Mouse (Mus musculus): Measurements from ENCODE around the gene Bsdc1. TPM values are rescaled to one million over a fixed set of nuclear protein-coding genes. Genes with fewer than 3 reads are reported as not detected.
"Not testable (repeated sequence)": the region's sequence is repeated elsewhere in the genome, so short reads cannot be mapped to it uniquely, and the experiment has no call there.

Bsdc1 gene
- total and polyA plus RNA-seq, 3 experiments = 14.1 to 19.2 TPM; not detected in 1

DNA sequence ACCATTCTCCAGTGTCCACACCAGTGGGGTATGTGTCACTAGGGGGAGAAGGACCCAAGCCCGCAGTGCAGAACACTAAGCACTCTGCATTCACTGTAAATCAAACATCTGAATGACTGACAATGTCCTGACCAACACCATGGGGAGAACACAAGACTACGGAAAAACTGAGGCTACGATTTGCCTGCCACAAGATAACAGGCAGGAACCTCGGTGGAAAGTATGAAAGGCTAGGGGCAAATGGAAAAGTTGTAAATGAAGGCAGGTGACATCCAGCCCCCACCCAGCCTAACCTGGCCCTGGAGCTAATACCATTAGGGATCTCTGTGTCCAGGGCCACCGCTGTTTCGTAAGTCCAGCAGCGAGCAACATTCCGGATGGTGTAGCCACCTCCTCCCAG, 57.1 kb downstream of the Bsdc1 start:
- Histone ChIP-seq H3K4me3 (ENCODE audit: control insufficient read depth in 1 of 2, insufficient read depth in 1 of 2, low read depth in 2 of 2, low read length in 2 of 2) (no peak overlapping the region), H3K36me3 (ENCODE audit: control insufficient read depth in 1 of 2, insufficient read depth in 2 of 2, low read length in 2 of 2) (peaks cover 0 to 14% of the 10 kb centered on the region in 2 experiments; a peak in 2 of 4 replicates), H3K9ac (ENCODE audit: control insufficient read depth, low read depth, low read length, poor library complexity, severe bottlenecking) (no peak overlapping the region), H3K27ac (ENCODE audit: control insufficient read depth, low read depth, low read length) (no peak overlapping the region), H3K9me3 (replicated peaks; ENCODE audit: insufficient read depth, low read length) (no peaks in the 10 kb centered on the region), H3K4me1 (ENCODE audit: control insufficient read depth in 1 of 2, insufficient read depth in 2 of 2, low read length in 2 of 2) (no peaks in the 10 kb centered on the region), H3K79me2 (ENCODE audit: control insufficient read depth, insufficient read depth, low read length, poor library complexity) (no peaks in the 10 kb centered on the region; the same call in 1 of the 2 replicates), H3K27me3 (ENCODE audit: control insufficient read depth in 1 of 2, insufficient read depth in 2 of 2, low read length in 2 of 2) (no peaks in the 10 kb centered on the region)
- no peak for TF ChIP-seq RCOR1 (IDR thresholded peaks at IDR 0.05; ENCODE audit: low read depth, low read length)
- TF ChIP-seq TAL1 (IDR thresholded peaks at IDR 0.05; ENCODE audit: low read length) = no peak
- TF ChIP-seq MAFK (IDR thresholded peaks at IDR 0.05; ENCODE audit: borderline replicate concordance, low read depth, low read length) = no peak
- TF ChIP-seq SIN3A (IDR thresholded peaks at IDR 0.05; ENCODE audit: low read length) = no peak
- no peak for TF ChIP-seq CHD1 (IDR thresholded peaks at IDR 0.05; ENCODE audit: low read depth, low read length)
- TF ChIP-seq ZKSCAN1 (IDR thresholded peaks at IDR 0.05; ENCODE audit: low read depth, low read length) = no peak
- TF ChIP-seq MEF2A (IDR thresholded peaks at IDR 0.05; ENCODE audit: extremely low read depth, insufficient replicate concordance, low read depth, low read length, poor library complexity, severe bottlenecking) = no peak
- no peak for TF ChIP-seq CHD2 (IDR thresholded peaks at IDR 0.05; ENCODE audit: low read length)
- no peak for TF ChIP-seq BHLHE40 (IDR thresholded peaks at IDR 0.05; ENCODE audit: borderline replicate concordance, low read depth, low read length)
- TF ChIP-seq POLR2AphosphoS5 (IDR thresholded peaks at IDR 0.05; ENCODE audit: borderline replicate concordance, low read depth, low read length) = no peak
- DNase-seq (ENCODE audit: low read depth, low spot score) = no peak

- TF ChIP-seq MEF2A (IDR thresholded peaks at IDR 0.05; ENCODE audit: extremely low read depth, insufficient replicate concordance, low read depth, low read length, poor library complexity, severe bottlenecking) (no peak), ZNF384 (IDR thresholded peaks at IDR 0.05; ENCODE audit: low read depth, low read length) (no peak), CHD1 (IDR thresholded peaks at IDR 0.05; ENCODE audit: low read depth, low read length) (no peak)
- Histone ChIP-seq H3K4me3 (ENCODE audit: control insufficient read depth in 1 of 2, insufficient read depth in 1 of 2, low read depth in 2 of 2, low read length in 2 of 2) (no peak overlapping the region), H3K9ac (ENCODE audit: control insufficient read depth, low read depth, low read length, poor library complexity, severe bottlenecking) (no peak overlapping the region), H3K4me1 (ENCODE audit: control insufficient read depth in 1 of 2, insufficient read depth in 2 of 2, low read length in 2 of 2) (no peaks in the 10 kb centered on the region), H3K36me3 (ENCODE audit: control insufficient read depth in 1 of 2, insufficient read depth in 2 of 2, low read length in 2 of 2) (peaks cover 0 to 22% of the 10 kb centered on the region in 2 experiments; a peak in 2 of 4 replicates), H3K27ac (ENCODE audit: control insufficient read depth, low read depth, low read length) (no peak overlapping the region), H3K9me3 (replicated peaks; ENCODE audit: insufficient read depth, low read length) (no peaks in the 10 kb centered on the region), H3K79me2 (ENCODE audit: control insufficient read depth, insufficient read depth, low read length, poor library complexity) (no peaks in the 10 kb centered on the region), H3K27me3 (ENCODE audit: control insufficient read depth in 1 of 2, insufficient read depth in 2 of 2, low read length in 2 of 2) (no peaks in the 10 kb centered on the region)
- no peak for DNase-seq (ENCODE audit: low read depth, low spot score)
These were observed 64.0 kb downstream of the Bsdc1 start for GRCm38 (mm10) chr4:129525338-129525737.

DNA sequence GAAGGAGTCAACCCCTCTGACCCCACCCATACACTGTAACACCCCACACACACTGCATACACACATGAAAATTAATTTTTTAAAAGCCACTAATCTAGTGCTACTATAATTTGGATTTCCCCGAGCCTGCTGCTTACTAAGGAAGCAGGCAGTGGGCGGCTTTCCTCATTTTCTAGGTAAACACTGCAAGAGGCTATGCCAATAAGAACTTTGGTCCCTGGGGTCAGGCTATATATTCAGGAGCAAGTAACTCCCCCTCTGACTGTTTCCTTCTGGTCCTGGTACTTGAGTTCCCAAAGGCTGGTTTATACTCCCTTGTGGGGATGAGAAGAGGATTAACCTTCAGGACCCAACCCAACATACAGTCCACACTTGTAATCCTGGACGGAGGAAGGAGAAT, 64.5 kb downstream of the Bsdc1 start:
- H3K9me3 ChIP-seq (replicated peaks; ENCODE audit: insufficient read depth, low read length) = no peaks in the 10 kb centered on the region
- DNase-seq (ENCODE audit: low read depth, low spot score) = no peak
- no peak overlapping the region for H3K27ac ChIP-seq (ENCODE audit: control insufficient read depth, low read depth, low read length)
- no peaks in the 10 kb centered on the region for H3K79me2 ChIP-seq (ENCODE audit: control insufficient read depth, insufficient read depth, low read length, poor library complexity)
- H3K4me1 ChIP-seq (ENCODE audit: control insufficient read depth in 1 of 2, insufficient read depth in 2 of 2, low read length in 2 of 2) = no peaks in the 10 kb centered on the region
- H3K36me3 ChIP-seq (ENCODE audit: control insufficient read depth in 1 of 2, insufficient read depth in 2 of 2, low read length in 2 of 2) = peaks cover 0 to 20% of the 10 kb centered on the region in 2 experiments; a peak in 2 of 4 replicates
- H3K27me3 ChIP-seq (ENCODE audit: control insufficient read depth in 1 of 2, insufficient read depth in 2 of 2, low read length in 2 of 2) = no peaks in the 10 kb centered on the region
- H3K9ac ChIP-seq (ENCODE audit: control insufficient read depth, low read depth, low read length, poor library complexity, severe bottlenecking) = no peak overlapping the region
- TF ChIP-seq GABPA (IDR thresholded peaks at IDR 0.05; ENCODE audit: low read depth, low read length) (no peak), ZMIZ1 (IDR thresholded peaks at IDR 0.05; ENCODE audit: low read depth, low read length) (no peak), RAD21 (IDR thresholded peaks at IDR 0.05; ENCODE audit: low read depth, low read length) (no peak), ELF1 (IDR thresholded peaks at IDR 0.05; ENCODE audit: low read depth, low read length) (no peak), USF2 (IDR thresholded peaks at IDR 0.05; ENCODE audit: borderline replicate concordance in 1 of 2, insufficient read depth in 1 of 2, low read depth in 1 of 2, low read length in 2 of 2) (no peak), SMC3 (IDR thresholded peaks at IDR 0.05; ENCODE audit: low read depth, low read length) (no peak), MAFK (IDR thresholded peaks at IDR 0.05; ENCODE audit: borderline replicate concordance, low read depth, low read length) (no peak), KAT2A (conservative IDR thresholded peaks at IDR 0.05; ENCODE audit: low read depth, low read length) (no peak), MYB (IDR thresholded peaks at IDR 0.05; ENCODE audit: low read depth, low read length) (no peak), POLR2AphosphoS2 (IDR thresholded peaks at IDR 0.05; ENCODE audit: low read length) (no peak)
- H3K4me3 ChIP-seq (ENCODE audit: control insufficient read depth in 1 of 2, insufficient read depth in 1 of 2, low read depth in 2 of 2, low read length in 2 of 2) = no peak overlapping the region

DNA sequence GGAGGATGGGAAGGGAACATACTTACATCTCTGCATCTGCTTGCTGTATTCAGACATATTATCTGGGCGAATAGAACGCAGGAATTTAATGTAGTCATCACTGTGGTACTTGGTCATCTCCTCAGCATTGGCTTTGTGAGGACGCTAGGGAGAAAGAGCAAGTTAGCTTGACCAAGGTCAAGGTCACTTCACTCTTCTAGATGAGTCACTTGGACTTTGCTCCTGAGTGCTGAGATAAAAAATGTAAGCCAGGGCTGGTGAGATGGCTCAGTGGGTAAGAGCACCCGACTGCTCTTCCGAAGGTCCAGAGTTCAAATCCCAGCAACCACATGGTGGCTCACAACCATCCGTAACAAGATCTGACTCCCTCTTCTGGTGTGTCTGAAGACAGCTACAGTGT, 67.5 kb downstream of the Bsdc1 start:
- H3K9me3 ChIP-seq (replicated peaks; ENCODE audit: insufficient read depth, low read length); H3K27ac ChIP-seq (ENCODE audit: control insufficient read depth, low read depth, low read length); H3K27me3 ChIP-seq (ENCODE audit: control insufficient read depth in 1 of 2, insufficient read depth in 2 of 2, low read length in 2 of 2); H3K4me3 ChIP-seq (ENCODE audit: control insufficient read depth in 1 of 2, insufficient read depth in 1 of 2, low read depth in 2 of 2, low read length in 2 of 2); H3K9ac ChIP-seq (ENCODE audit: control insufficient read depth, low read depth, low read length, poor library complexity, severe bottlenecking); H3K4me1 ChIP-seq (ENCODE audit: control insufficient read depth in 1 of 2, insufficient read depth in 2 of 2, low read length in 2 of 2); DNase-seq (ENCODE audit: low read depth, low spot score); H3K79me2 ChIP-seq (ENCODE audit: control insufficient read depth, insufficient read depth, low read length, poor library complexity): not testable (repeated sequence)
- H3K36me3 ChIP-seq (ENCODE audit: control insufficient read depth in 1 of 2, insufficient read depth in 2 of 2, low read length in 2 of 2) = peaks cover 0 to 12% of the 10 kb centered on the region in 2 experiments; a peak in 2 of 4 replicates
